Mouse (Mus musculus): ENCODE data around the gene Gpr143. TPM values are rescaled to one million over a fixed set of nuclear protein-coding genes. Genes with fewer than 3 reads are reported as not detected.

Gpr143 gene
- 0.06 TPM in 1 of 2 replicates, not detected in the other for polyA plus RNA-seq (2015; fragmentation: Nextera tagmentation; extraction: Ambion mirVana)

GRCm38 (mm10) chrX:152781720-152782403, at the start of gene Gpr143:
Gpr143 (plus strand) TSS chrX:152781921.
- ATAC-seq (ENCODE audit: insufficient read depth) = no peak
- Histone ChIP-seq H3K4me3 (replicated peaks) (no peak within 1 kb of the TSS), H3K4me1 (replicated peaks) (no peaks in the 10 kb centered on the region), H3K27ac (replicated peaks) (no peak within 1 kb of the TSS), H3K27me3 (peaks cover 9% of the 10 kb centered on the region), H3K9ac (no peak within 1 kb of the TSS), H3K4me2 (no peak within 1 kb of the TSS; the same call in 1 of the 2 replicates), H3K36me3 (replicated peaks) (no peaks in the 10 kb centered on the region), H3K9me3 (replicated peaks) (no peaks in the 10 kb centered on the region)
- WGBS (ENCODE audit: insufficient replicate concordance) = 14% methylated on average over 26 of the region's 26 CpGs

GRCm38 (mm10) chrX:152735283-152735682, 46.4 kb upstream of the Gpr143 start:
- H3K27ac ChIP-seq (replicated peaks) = no peak overlapping the region
- H3K4me3 ChIP-seq (replicated peaks) = no peak overlapping the region
- H3K36me3 ChIP-seq (replicated peaks) = no peaks in the 10 kb centered on the region
- no peak for ATAC-seq (ENCODE audit: insufficient read depth)
- no peaks in the 10 kb centered on the region for H3K4me1 ChIP-seq (replicated peaks)
- H3K9me3 ChIP-seq (replicated peaks) = no peaks in the 10 kb centered on the region
- peaks cover 12% of the 10 kb centered on the region; the same call in 1 of the 2 replicates for H3K27me3 ChIP-seq
- H3K4me2 ChIP-seq = no peak overlapping the region
- H3K9ac ChIP-seq = no peak overlapping the region

DNA sequence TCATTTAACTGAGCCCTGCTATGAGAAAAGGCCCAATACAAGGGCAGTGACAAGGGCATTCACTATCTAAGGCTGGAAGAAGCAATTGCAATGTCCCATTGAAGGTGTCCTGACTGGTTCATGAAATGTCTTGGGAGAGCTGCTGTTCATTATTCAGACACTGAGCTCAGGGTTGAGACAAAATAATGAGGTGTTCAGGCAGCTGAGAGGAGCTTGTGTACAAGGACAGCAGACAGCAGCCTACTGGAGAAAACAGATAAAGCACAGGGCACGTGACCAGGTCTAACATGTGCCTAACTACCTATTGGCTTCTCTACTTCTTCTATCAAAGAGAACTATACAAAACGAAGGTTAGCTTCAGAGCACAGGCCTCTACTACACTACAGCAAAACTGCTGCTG, 43.5 kb upstream of the Gpr143 start:
- 54% methylated on average over 2 of the region's 2 CpGs for WGBS (ENCODE audit: insufficient replicate concordance)
- peaks cover 9% of the 10 kb centered on the region; the same call in 1 of the 2 replicates for H3K27me3 ChIP-seq
- no peaks in the 10 kb centered on the region for H3K9me3 ChIP-seq (replicated peaks)
- no peak overlapping the region for H3K4me2 ChIP-seq
- H3K4me1 ChIP-seq (replicated peaks) = no peaks in the 10 kb centered on the region
- no peak overlapping the region for H3K9ac ChIP-seq
- H3K36me3 ChIP-seq (replicated peaks) = no peaks in the 10 kb centered on the region
- ATAC-seq (ENCODE audit: insufficient read depth) = no peak
- H3K4me3 ChIP-seq (replicated peaks) = no peak overlapping the region
- H3K27ac ChIP-seq (replicated peaks) = no peak overlapping the region

DNA sequence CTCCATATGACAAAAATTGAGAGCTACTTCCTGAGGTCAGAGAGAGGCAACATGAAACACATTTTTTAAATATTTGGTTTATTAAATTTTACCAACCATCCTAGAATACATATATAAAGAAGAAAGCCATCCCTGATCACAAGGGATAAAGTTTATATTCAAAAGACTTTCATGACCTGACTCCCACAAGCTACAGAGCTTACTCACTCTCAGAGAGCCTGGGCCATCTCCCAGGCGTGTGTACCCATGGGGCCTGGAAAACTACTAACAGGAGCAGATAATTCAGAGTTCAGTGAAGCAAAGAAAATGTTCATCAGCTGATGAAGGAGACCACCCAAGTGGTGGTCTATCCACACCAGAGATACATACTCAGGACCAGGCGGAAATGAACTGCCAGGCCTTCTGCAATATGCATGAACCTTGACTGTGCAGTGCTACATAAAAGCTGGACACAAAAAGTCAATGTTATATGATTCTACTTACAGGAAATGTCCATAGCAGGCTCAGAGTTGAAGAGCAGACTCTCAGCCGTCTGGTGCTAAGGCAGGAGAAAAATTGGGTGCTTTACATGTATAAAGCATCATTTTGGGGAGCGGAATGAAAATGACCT, 42.9 kb upstream of the Gpr143 start:
- no peak overlapping the region for H3K27ac ChIP-seq (replicated peaks)
- H3K9ac ChIP-seq = no peak overlapping the region
- WGBS (ENCODE audit: insufficient replicate concordance) = 55% methylated on average over 4 of the region's 4 CpGs
- no peaks in the 10 kb centered on the region for H3K9me3 ChIP-seq (replicated peaks)
- H3K4me3 ChIP-seq (replicated peaks) = no peak overlapping the region
- no peaks in the 10 kb centered on the region for H3K4me1 ChIP-seq (replicated peaks)
- H3K27me3 ChIP-seq = peaks cover 9% of the 10 kb centered on the region; the same call in 1 of the 2 replicates
- no peak overlapping the region for H3K4me2 ChIP-seq
- H3K36me3 ChIP-seq (replicated peaks) = no peaks in the 10 kb centered on the region
- no peak for ATAC-seq (ENCODE audit: insufficient read depth)

GRCm38 (mm10) chrX:152743642-152744041, 38.1 kb upstream of the Gpr143 start:
- ATAC-seq (ENCODE audit: insufficient read depth) = no peak
- Histone ChIP-seq H3K9ac (no peak overlapping the region), H3K9me3 (replicated peaks) (no peaks in the 10 kb centered on the region), H3K27me3 (peaks cover 8% of the 10 kb centered on the region), H3K27ac (replicated peaks) (no peak overlapping the region), H3K4me3 (replicated peaks) (no peak overlapping the region), H3K4me2 (no peak overlapping the region), H3K36me3 (replicated peaks) (no peaks in the 10 kb centered on the region), H3K4me1 (replicated peaks) (no peaks in the 10 kb centered on the region)

GRCm38 (mm10) chrX:152745925-152746324, 35.8 kb upstream of the Gpr143 start:
- Histone ChIP-seq H3K4me2 (no peak overlapping the region), H3K4me3 (replicated peaks) (no peak overlapping the region), H3K9me3 (replicated peaks) (no peaks in the 10 kb centered on the region), H3K27me3 (peaks cover 3% of the 10 kb centered on the region; the same call in 1 of the 2 replicates), H3K36me3 (replicated peaks) (no peaks in the 10 kb centered on the region), H3K9ac (no peak overlapping the region), H3K27ac (replicated peaks) (no peak overlapping the region), H3K4me1 (replicated peaks) (no peaks in the 10 kb centered on the region)
- no peak for ATAC-seq (ENCODE audit: insufficient read depth)
- 65% methylated on average over 2 of the region's 2 CpGs for WGBS (ENCODE audit: insufficient replicate concordance)

GRCm38 (mm10) chrX:152755819-152756218, 25.9 kb upstream of the Gpr143 start:
- Histone ChIP-seq H3K9me3 (replicated peaks) (no peaks in the 10 kb centered on the region), H3K27me3 (no peaks in the 10 kb centered on the region), H3K27ac (replicated peaks) (no peak overlapping the region), H3K36me3 (replicated peaks) (no peaks in the 10 kb centered on the region), H3K9ac (no peak overlapping the region), H3K4me2 (no peak overlapping the region), H3K4me3 (replicated peaks) (no peak overlapping the region), H3K4me1 (replicated peaks) (no peaks in the 10 kb centered on the region)
- WGBS (ENCODE audit: insufficient replicate concordance) = 68% methylated on average over 1 of the region's 1 CpGs
- ATAC-seq (ENCODE audit: insufficient read depth) = no peak

DNA sequence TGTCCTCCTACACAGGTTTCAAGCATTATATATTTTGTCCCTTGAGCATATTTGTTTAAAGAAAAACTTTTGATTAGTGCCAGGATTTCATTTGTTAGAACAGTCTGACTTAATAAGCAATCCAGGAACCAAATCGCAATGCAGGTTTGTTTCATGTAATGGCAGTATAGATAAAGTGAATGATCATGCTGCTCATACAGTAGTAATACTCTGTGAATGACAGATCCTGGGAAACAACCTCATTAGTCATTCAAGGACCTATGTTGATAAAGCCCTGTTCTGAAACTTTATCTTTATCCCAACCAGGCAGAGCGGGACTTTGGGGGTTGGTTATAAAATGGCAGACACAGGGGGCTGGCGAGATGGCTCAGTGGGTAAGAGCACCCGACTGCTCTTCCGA, 25.4 kb upstream of the Gpr143 start:
- ATAC-seq (ENCODE audit: insufficient read depth) = no peak
- H3K27ac ChIP-seq (replicated peaks) = no peak overlapping the region
- no peaks in the 10 kb centered on the region for H3K36me3 ChIP-seq (replicated peaks)
- no peaks in the 10 kb centered on the region for H3K4me1 ChIP-seq (replicated peaks)
- no peak overlapping the region for H3K4me3 ChIP-seq (replicated peaks)
- WGBS (ENCODE audit: insufficient replicate concordance) = 69% methylated on average over 5 of the region's 5 CpGs
- H3K4me2 ChIP-seq = no peak overlapping the region
- no peak overlapping the region for H3K9ac ChIP-seq
- H3K9me3 ChIP-seq (replicated peaks) = no peaks in the 10 kb centered on the region
- H3K27me3 ChIP-seq = no peaks in the 10 kb centered on the region

DNA sequence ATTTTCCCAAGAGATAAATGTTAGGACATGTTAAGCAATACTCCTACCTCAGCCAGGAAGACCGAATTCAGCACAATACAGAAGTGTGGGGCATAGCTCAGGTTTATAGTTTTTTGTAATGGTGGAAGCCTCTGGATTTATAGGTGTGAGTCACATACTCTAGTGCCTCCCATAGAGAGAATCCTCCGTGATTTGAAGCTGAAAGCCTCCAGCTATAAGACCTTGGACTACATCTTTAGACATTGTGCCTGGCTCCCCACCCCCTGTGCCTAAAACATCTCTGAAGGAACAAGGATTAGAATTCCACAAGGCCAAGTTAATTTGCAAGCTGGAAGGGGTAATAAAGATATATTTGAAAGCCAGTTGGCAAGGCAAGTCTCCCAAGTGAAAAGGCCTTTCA, 19.3 kb upstream of the Gpr143 start:
- no peak overlapping the region for H3K4me3 ChIP-seq (replicated peaks)
- no peaks in the 10 kb centered on the region for H3K36me3 ChIP-seq (replicated peaks)
- WGBS (ENCODE audit: insufficient replicate concordance) = 40% methylated on average over 2 of the region's 2 CpGs
- no peaks in the 10 kb centered on the region for H3K27me3 ChIP-seq
- ATAC-seq (ENCODE audit: insufficient read depth) = no peak
- H3K9me3 ChIP-seq (replicated peaks) = no peaks in the 10 kb centered on the region
- H3K9ac ChIP-seq = no peak overlapping the region
- H3K4me1 ChIP-seq (replicated peaks) = no peaks in the 10 kb centered on the region
- no peak overlapping the region for H3K27ac ChIP-seq (replicated peaks)
- H3K4me2 ChIP-seq = no peak overlapping the region

- Histone ChIP-seq H3K9ac (no peak overlapping the region), H3K36me3 (replicated peaks) (no peaks in the 10 kb centered on the region), H3K4me2 (no peak overlapping the region), H3K4me3 (replicated peaks) (no peak overlapping the region), H3K27me3 (no peaks in the 10 kb centered on the region; the same call in 1 of the 2 replicates), H3K4me1 (replicated peaks) (no peaks in the 10 kb centered on the region), H3K27ac (replicated peaks) (no peak overlapping the region), H3K9me3 (replicated peaks) (no peaks in the 10 kb centered on the region)
- ATAC-seq (ENCODE audit: insufficient read depth) = no peak
- 56% methylated on average over 2 of the region's 2 CpGs for WGBS (ENCODE audit: insufficient replicate concordance)
These were observed 18.9 kb upstream of the Gpr143 start for GRCm38 (mm10) chrX:152762855-152763254.

DNA sequence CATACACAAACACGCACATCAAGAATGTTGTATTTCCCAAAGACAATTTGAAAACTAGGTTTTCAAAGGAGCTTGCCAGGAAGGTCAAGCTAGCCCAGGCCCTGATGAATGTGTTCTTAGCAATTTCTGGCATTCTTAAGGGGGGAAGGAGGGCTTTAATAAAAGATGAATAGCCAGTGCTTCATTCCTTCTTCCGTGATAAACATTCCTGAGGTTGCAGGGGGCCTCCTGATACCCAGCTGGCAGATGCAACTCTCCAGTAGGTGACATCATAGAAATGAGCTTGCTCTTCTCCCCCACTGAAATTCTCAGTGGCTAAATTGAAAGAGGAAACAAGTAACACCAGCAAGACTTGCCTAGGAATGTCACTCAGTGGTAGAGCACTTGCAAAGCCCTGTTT, 17.6 kb upstream of the Gpr143 start:
- peaks cover 7% of the 10 kb centered on the region for H3K27me3 ChIP-seq
- WGBS (ENCODE audit: insufficient replicate concordance) = 36% methylated on average over 2 of the region's 2 CpGs
- ATAC-seq (ENCODE audit: insufficient read depth) = no peak
- no peaks in the 10 kb centered on the region for H3K9me3 ChIP-seq (replicated peaks)
- H3K4me2 ChIP-seq = no peak overlapping the region
- no peak overlapping the region for H3K9ac ChIP-seq
- no peaks in the 10 kb centered on the region for H3K36me3 ChIP-seq (replicated peaks)
- H3K4me3 ChIP-seq (replicated peaks) = no peak overlapping the region
- no peaks in the 10 kb centered on the region for H3K4me1 ChIP-seq (replicated peaks)
- H3K27ac ChIP-seq (replicated peaks) = no peak overlapping the region

Data from liver, embryonic 15.5 days (tissue).